Mouse (Mus musculus) liver, embryonic 12.5 days (tissue): Measurements from ENCODE around the gene Btg3. TPM values are rescaled to one million over a fixed set of nuclear protein-coding genes. Genes with fewer than 3 reads are reported as not detected.

Experiments used
- ATAC-seq: fragments of 200-750 bp; cut with Nextera tagmentation; 2 replicates; pipeline ENCODE4 v1.8.0; 2017; ENCODE audit warnings: moderate number of reproducible peaks, mild to moderate bottlenecking, moderate library complexity
- H3K27ac ChIP-seq: fragments of 300-500 bp; sonication (generic); 2 replicates; pipeline ENCODE4 v1.5.1; 2016; ENCODE audit warnings: mild to moderate bottlenecking
- H3K27me3 ChIP-seq: fragments of 300-500 bp; sonication (generic); replicated peaks from 2 replicates; pipeline ENCODE4 v1.6.1; 2016; ENCODE audit warnings: mild to moderate bottlenecking, moderate library complexity
- H3K36me3 ChIP-seq: fragments of 300-500 bp; sonication (generic); 2 replicates; pipeline ENCODE4 v1.6.1; 2016; ENCODE audit warnings: mild to moderate bottlenecking, moderate library complexity
- H3K4me1 ChIP-seq: fragments of 300-500 bp; sonication (generic); 2 replicates; pipeline ENCODE4 v1.6.1; 2016
- H3K4me2 ChIP-seq: fragments of 300-500 bp; sonication (generic); 2 replicates; pipeline ENCODE4 v1.6.1; 2016; ENCODE audit warnings: mild to moderate bottlenecking, moderate library complexity
- H3K4me3 ChIP-seq: fragments of 300-500 bp; sonication (generic); 2 replicates; pipeline ENCODE4 v1.5.1; 2016; ENCODE audit warnings: mild to moderate bottlenecking, moderate library complexity
- H3K9ac ChIP-seq: fragments of 300-500 bp; sonication (generic); 2 replicates; pipeline ENCODE4 v1.6.1; 2016; ENCODE audit warnings: mild to moderate bottlenecking, moderate library complexity
- H3K9me3 ChIP-seq: fragments of 300-500 bp; sonication (generic); replicated peaks from 2 replicates; pipeline ENCODE4 v1.6.1; 2016; ENCODE audit warnings: mild to moderate bottlenecking, moderate library complexity
- WGBS: fragments of 180-500 bp; shearing (Covaris S2); methylation state at CpG from one replicate; pipeline ENCODE4 v1.1.7; 2016; ENCODE audit not compliant: insufficient replicate concordance; 5-methylcytosine and 5-hydroxymethylcytosine counted together
- polyA plus RNA-seq: library from polyadenylated mRNA; unstranded; fragments of >200 nt; fragmentation: Nextera tagmentation; extraction: Ambion mirVana; gene quantifications from 2 replicates; pipeline ENCODE4 v1.2.1, GENCODE M21; 2016

The Btg3 gene
- polyA plus RNA-seq, 1 experiment from 2014 or later = 39.0 TPM

DNA sequence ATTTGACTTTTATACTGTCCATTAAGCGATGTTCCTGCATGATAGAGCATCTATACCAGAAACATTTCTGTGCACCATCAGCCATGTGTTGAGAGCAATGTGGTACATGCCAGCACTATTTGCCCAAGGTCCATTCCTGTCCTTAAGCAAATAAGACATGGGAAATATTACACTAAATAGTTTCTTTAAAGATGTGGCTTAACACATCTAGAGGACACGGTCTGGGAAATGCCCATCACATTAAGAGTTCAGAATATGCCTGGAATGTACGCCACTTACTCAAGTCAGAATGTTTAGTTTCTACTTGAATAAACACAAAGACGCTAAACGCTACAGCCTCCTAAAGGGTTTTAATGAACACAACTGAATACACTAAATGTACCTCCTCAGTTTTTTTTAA is 93.8 kb downstream of the Btg3 start:
- Histone ChIP-seq H3K4me3 (no peak overlapping the region), H3K9ac (no peak overlapping the region), H3K36me3 (no peaks in the 10 kb centered on the region), H3K27me3 (no peaks in the 10 kb centered on the region), H3K9me3 (no peaks in the 10 kb centered on the region), H3K4me1 (no peaks in the 10 kb centered on the region), H3K27ac (no peak overlapping the region), H3K4me2 (no peak overlapping the region)
- no peak for ATAC-seq
- WGBS = 60% methylated on average over 5 of the region's 5 CpGs

Other genes starting within 250 kb of the Btg3 start
- gene Cxadr, start 75.7 kb downstream of the Btg3 start, polyA plus RNA-seq = 12.6 and 13.5 TPM in 2 replicates
- gene D16Ertd472e, start 199.5 kb upstream of the Btg3 start, polyA plus RNA-seq = 8.2 and 8.4 TPM in 2 replicates